Mouse (Mus musculus) testis, adult 2 months (tissue): ENCODE data around the gene Rab11fip4.

Experiments
- CTCF ChIP-seq: fragments of 200-500 bp; IDR thresholded peaks from 2 replicates; pipeline ENCODE4 v1.5.1; 2012; ENCODE audit warnings: low read depth, mild to moderate bottlenecking, inconsistent platforms, low read length, moderate library complexity; ENCODE audit not compliant: control insufficient read depth, insufficient read depth, insufficient replicate concordance
- POLR2A ChIP-seq: fragments of 200-500 bp; IDR thresholded peaks from 2 replicates; pipeline ENCODE4 v1.6.1; 2012; ENCODE audit warnings: low read depth, mild to moderate bottlenecking, inconsistent platforms, low read length, moderate library complexity; ENCODE audit not compliant: control insufficient read depth

- no peak for TF ChIP-seq CTCF
- no peak for TF ChIP-seq POLR2A
Measured at GRCm38 (mm10) chr11:79674231-79674630, 83.2 kb downstream of the Rab11fip4 start.
